ENCODE assay signal across 18 mouse cellular contexts in the genomic region with DNA sequence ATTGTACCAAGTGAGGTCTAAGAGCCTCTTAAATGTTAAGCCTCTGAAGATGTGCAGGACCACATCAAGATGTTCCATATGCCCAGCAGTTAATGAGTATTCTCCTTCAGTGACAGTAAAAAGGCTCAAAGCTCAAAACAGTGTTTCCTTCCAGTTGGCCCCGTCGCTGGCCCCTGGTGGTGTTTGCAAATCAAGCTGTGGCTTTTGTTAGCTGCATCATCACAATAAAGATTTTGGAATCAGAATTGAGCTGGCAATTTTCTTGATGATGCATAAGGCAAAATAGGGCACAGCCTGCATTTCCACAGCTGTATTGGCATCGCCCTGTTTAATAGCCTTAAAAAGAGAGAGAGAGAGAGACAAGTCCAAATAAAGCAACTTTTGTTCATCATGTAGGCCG. TPM values are rescaled to one million over a fixed set of nuclear protein-coding genes. Genes with fewer than 3 reads are reported as not detected.
"Had no signal": no experiment of that assay in that cellular context is flagged by ENCODE, and none has a peak within 500 bp of the region (broad histone marks: within the 10 kb centered on the region; RNA-seq: fewer than 3 reads in every experiment).

No protein-coding gene starts in this region.

- ATAC-seq: liver, postnatal 0 days; lung, postnatal 0 days; midbrain, embryonic 15.5 days had no signal

- DNase-seq: liver, postnatal 0 days; lung, adult 2 months; lung, postnatal 14 days; lung, postnatal 36 days; retina, postnatal 1 day; right cerebral cortex, adult 18-20 months; right cerebral cortex, postnatal 25 days; right cerebral cortex, postnatal 4 days; spleen, adult 18-20 months; thymus, adult 18-20 months; thymus, postnatal 14 days; thymus, postnatal 36 days had no signal

RNA-seq across cellular contexts. Expression of a gene that starts 45.0 kb away (rescaled TPM):
- total RNA-seq: megakaryocyte-erythroid progenitor cell, adult 5-6 weeks had no signal
- polyA plus RNA-seq: liver, postnatal 0 days; macrophage; small intestine, adult 2 months; stomach, embryonic 14.5 days had no signal
